Mouse (Mus musculus): ENCODE data around the gene Pafah2.

- TF ChIP-seq GATA1 (IDR thresholded peaks at IDR 0.05; ENCODE audit: low read length) = no peak
- TF ChIP-seq TAL1 (IDR thresholded peaks at IDR 0.05; ENCODE audit: low read length) = no peak
Observed at GRCm38 (mm10) chr4:134450392-134451195, 54.5 kb downstream of the Pafah2 start.

All from erythroblast, embryonic 14.5 days (primary cell).